Mouse (Mus musculus): Measurements from ENCODE around the gene Pdcd6ip. TPM values are rescaled to one million over a fixed set of nuclear protein-coding genes. Genes with fewer than 3 reads are reported as not detected.

The Pdcd6ip gene
- 56.3 TPM for polyA plus RNA-seq (2012; fragmentation: generic; extraction: Trizol)

GRCm38 (mm10) chr9:113707481-113708360 is at the start of gene Pdcd6ip:
TSS of gene Pdcd6ip (minus strand) at chr9:113708259.
- H3K4me3 ChIP-seq: peak within 1 kb of the TSS; percentile 66
- H3ac ChIP-seq (ENCODE audit: control insufficient read depth, insufficient read length): peak within 1 kb of the TSS; percentile 87
- H3K27me3 ChIP-seq (ENCODE audit: control insufficient read depth, insufficient read depth, insufficient read length): no peaks in the 10 kb centered on the region
- H3K4me2 ChIP-seq (ENCODE audit: low read depth): peak within 1 kb of the TSS; percentile 95
- no peaks in the 10 kb centered on the region for H3K36me3 ChIP-seq (ENCODE audit: control insufficient read depth, insufficient read depth)
- TF ChIP-seq MYOD1 (IDR thresholded peaks at IDR 0.05; ENCODE audit: control insufficient read depth in 1 of 3, insufficient read length in 2 of 3, low read depth in 2 of 3) (peak in 1 of 3 experiments; percentile 5), REST (IDR thresholded peaks at IDR 0.05; ENCODE audit: insufficient read depth, insufficient read length) (peak; percentile 42), USF1 (IDR thresholded peaks at IDR 0.05; ENCODE audit: low read depth) (peak; percentile 95), POLR2AphosphoS2 (IDR thresholded peaks at IDR 0.05; ENCODE audit: insufficient read length, low read depth) (peak; percentile 95), TCF3 (IDR thresholded peaks at IDR 0.05; ENCODE audit: insufficient read length, low read depth) (no peak), CEBPB (IDR thresholded peaks at IDR 0.05; ENCODE audit: insufficient read depth, poor library complexity, severe bottlenecking) (no peak), MYOG (IDR thresholded peaks at IDR 0.05; ENCODE audit: control insufficient read depth in 1 of 3, insufficient read depth in 1 of 3, insufficient read length in 2 of 3, low read depth in 2 of 3) (peak in 1 of 3 experiments; percentile 17), MAX (IDR thresholded peaks at IDR 0.05; ENCODE audit: low read depth) (no peak), E2F4 (IDR thresholded peaks at IDR 0.05; ENCODE audit: insufficient read depth) (no peak), TCF12 (IDR thresholded peaks at IDR 0.05; ENCODE audit: insufficient read depth, poor library complexity, severe bottlenecking) (no peak), POLR2A (IDR thresholded peaks at IDR 0.05; ENCODE audit: insufficient read length, low read depth) (peak; percentile 93), SRF (IDR thresholded peaks at IDR 0.05; ENCODE audit: control insufficient read depth, insufficient read length, low read depth) (no peak)
- peaks cover 51% of the 10 kb centered on the region for H3K79me2 ChIP-seq (ENCODE audit: control insufficient read depth, insufficient read depth)

DNA sequence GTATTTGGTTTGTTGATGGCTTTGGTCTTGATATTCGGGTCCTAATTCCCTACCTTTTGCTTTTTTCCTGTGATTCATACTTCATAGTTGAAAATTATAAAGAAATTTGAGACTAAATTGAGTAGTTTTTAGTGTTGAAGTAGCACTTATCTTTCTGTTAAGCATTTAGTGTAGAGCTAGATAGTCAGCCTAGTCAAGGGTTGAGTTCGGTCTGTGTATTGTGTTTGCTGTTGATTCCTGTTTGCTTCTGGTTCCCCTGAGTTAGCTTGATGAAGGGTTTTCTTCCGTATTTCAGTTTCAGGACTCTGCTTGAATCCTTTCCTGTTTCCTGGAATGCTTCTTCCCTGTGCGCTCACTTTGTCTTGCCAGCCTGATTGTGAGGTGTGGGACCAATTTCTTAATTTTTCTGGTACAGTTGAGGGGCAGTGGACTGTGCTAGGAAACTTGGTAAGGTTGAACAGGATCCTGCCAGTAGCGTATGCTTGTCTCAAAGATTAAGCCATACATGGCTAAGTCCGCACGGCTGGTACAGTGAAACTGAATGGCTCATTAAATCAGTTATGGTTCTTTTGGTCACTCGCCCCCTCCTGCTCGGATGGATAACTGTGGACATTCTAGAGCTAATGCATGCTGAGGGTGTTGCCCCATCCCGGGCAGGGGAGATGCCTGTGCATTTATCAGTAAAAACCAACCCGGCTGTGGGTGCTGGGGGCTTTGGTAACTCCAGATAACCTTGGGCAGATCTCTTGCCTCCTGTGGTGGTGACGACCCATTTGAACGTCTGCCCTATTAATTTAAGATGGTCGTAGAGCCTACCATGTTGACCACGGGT is 48.0 kb upstream of the Pdcd6ip start:
- no peak overlapping the region for H3K4me2 ChIP-seq (ENCODE audit: low read depth)
- no peaks in the 10 kb centered on the region for H3K36me3 ChIP-seq (ENCODE audit: control insufficient read depth, insufficient read depth)
- no peak overlapping the region for H3K4me3 ChIP-seq
- H3K79me2 ChIP-seq (ENCODE audit: control insufficient read depth, insufficient read depth): peaks cover 36% of the 10 kb centered on the region
- H3ac ChIP-seq (ENCODE audit: control insufficient read depth, insufficient read length): no peak overlapping the region
- no peak for TF ChIP-seq USF1 (IDR thresholded peaks at IDR 0.05; ENCODE audit: low read depth)
- no peak for TF ChIP-seq CEBPB (IDR thresholded peaks at IDR 0.05; ENCODE audit: insufficient read depth, poor library complexity, severe bottlenecking)
- TF ChIP-seq REST (IDR thresholded peaks at IDR 0.05; ENCODE audit: insufficient read depth, insufficient read length): no peak
- no peak for TF ChIP-seq MAX (IDR thresholded peaks at IDR 0.05; ENCODE audit: low read depth)
- no peak for TF ChIP-seq POLR2AphosphoS2 (IDR thresholded peaks at IDR 0.05; ENCODE audit: insufficient read length, low read depth)
- no peak for TF ChIP-seq MYOD1 (IDR thresholded peaks at IDR 0.05; ENCODE audit: control insufficient read depth in 1 of 3, insufficient read length in 2 of 3, low read depth in 2 of 3)
- no peak for TF ChIP-seq TCF12 (IDR thresholded peaks at IDR 0.05; ENCODE audit: insufficient read depth, poor library complexity, severe bottlenecking)
- H3K27me3 ChIP-seq (ENCODE audit: control insufficient read depth, insufficient read depth, insufficient read length): no peaks in the 10 kb centered on the region

DNA sequence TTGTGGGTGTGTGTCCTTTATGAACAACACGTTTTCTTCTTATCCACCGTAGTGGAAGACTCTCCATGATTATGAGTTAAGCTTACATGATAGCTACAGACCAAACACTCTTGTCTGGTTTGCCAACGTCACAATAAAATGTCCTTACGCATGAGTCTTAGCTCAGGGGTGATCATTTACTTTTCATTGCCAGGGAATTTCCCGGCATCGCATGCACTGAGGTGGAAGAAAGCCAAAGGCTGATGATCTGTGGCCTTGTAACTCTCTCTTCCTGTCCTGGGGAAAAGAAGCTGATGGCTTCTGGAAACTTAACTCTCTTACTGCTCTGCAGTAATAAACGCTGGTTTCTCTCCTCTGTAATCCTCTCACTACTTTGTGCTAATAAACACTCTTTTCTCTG is 41.3 kb upstream of the Pdcd6ip start:
- TF ChIP-seq TCF3 (IDR thresholded peaks at IDR 0.05; ENCODE audit: insufficient read length, low read depth): no peak
- TF ChIP-seq MYOG (IDR thresholded peaks at IDR 0.05; ENCODE audit: control insufficient read depth in 1 of 3, insufficient read depth in 1 of 3, insufficient read length in 2 of 3, low read depth in 2 of 3): no peak
- no peak for TF ChIP-seq SRF (IDR thresholded peaks at IDR 0.05; ENCODE audit: control insufficient read depth, insufficient read length, low read depth)
- no peak for TF ChIP-seq E2F4 (IDR thresholded peaks at IDR 0.05; ENCODE audit: insufficient read depth)
- TF ChIP-seq POLR2AphosphoS2 (IDR thresholded peaks at IDR 0.05; ENCODE audit: insufficient read length, low read depth): no peak
- no peak for TF ChIP-seq CEBPB (IDR thresholded peaks at IDR 0.05; ENCODE audit: insufficient read depth, poor library complexity, severe bottlenecking)
- no peak for TF ChIP-seq MAX (IDR thresholded peaks at IDR 0.05; ENCODE audit: low read depth)
- no peak for TF ChIP-seq MYOD1 (IDR thresholded peaks at IDR 0.05; ENCODE audit: control insufficient read depth in 1 of 3, insufficient read length in 2 of 3, low read depth in 2 of 3)
- TF ChIP-seq POLR2A (IDR thresholded peaks at IDR 0.05; ENCODE audit: insufficient read length, low read depth): no peak
- no peak for TF ChIP-seq TCF12 (IDR thresholded peaks at IDR 0.05; ENCODE audit: insufficient read depth, poor library complexity, severe bottlenecking)
- no peak for TF ChIP-seq USF1 (IDR thresholded peaks at IDR 0.05; ENCODE audit: low read depth)
- no peak overlapping the region for H3ac ChIP-seq (ENCODE audit: control insufficient read depth, insufficient read length)
- H3K4me2 ChIP-seq (ENCODE audit: low read depth): no peak overlapping the region
- H3K36me3 ChIP-seq (ENCODE audit: control insufficient read depth, insufficient read depth): no peaks in the 10 kb centered on the region
- H3K79me2 ChIP-seq (ENCODE audit: control insufficient read depth, insufficient read depth): peaks cover 72% of the 10 kb centered on the region
- H3K4me3 ChIP-seq: no peak overlapping the region
- no peaks in the 10 kb centered on the region for H3K27me3 ChIP-seq (ENCODE audit: control insufficient read depth, insufficient read depth, insufficient read length)

GRCm38 (mm10) chr9:113743291-113743690 is 35.2 kb upstream of the Pdcd6ip start:
- peak overlapping the region; percentile 22 for H3K4me2 ChIP-seq (ENCODE audit: low read depth)
- no peak for TF ChIP-seq POLR2A (IDR thresholded peaks at IDR 0.05; ENCODE audit: insufficient read length, low read depth)
- no peak for TF ChIP-seq USF1 (IDR thresholded peaks at IDR 0.05; ENCODE audit: low read depth)
- no peak for TF ChIP-seq MAX (IDR thresholded peaks at IDR 0.05; ENCODE audit: low read depth)
- TF ChIP-seq E2F4 (IDR thresholded peaks at IDR 0.05; ENCODE audit: insufficient read depth): no peak
- TF ChIP-seq TCF3 (IDR thresholded peaks at IDR 0.05; ENCODE audit: insufficient read length, low read depth): no peak
- TF ChIP-seq MYOD1 (IDR thresholded peaks at IDR 0.05; ENCODE audit: control insufficient read depth in 1 of 3, insufficient read length in 2 of 3, low read depth in 2 of 3): no peak
- TF ChIP-seq TCF12 (IDR thresholded peaks at IDR 0.05; ENCODE audit: insufficient read depth, poor library complexity, severe bottlenecking): no peak
- TF ChIP-seq MYOG (IDR thresholded peaks at IDR 0.05; ENCODE audit: control insufficient read depth in 1 of 3, insufficient read depth in 1 of 3, insufficient read length in 2 of 3, low read depth in 2 of 3): no peak

More at GRCm38 (mm10) chr9:113743291-113743690, 35.2 kb upstream of the Pdcd6ip start:
- Histone ChIP-seq H3K27me3 (ENCODE audit: control insufficient read depth, insufficient read depth, insufficient read length) (no peaks in the 10 kb centered on the region), H3K36me3 (ENCODE audit: control insufficient read depth, insufficient read depth) (no peaks in the 10 kb centered on the region), H3ac (ENCODE audit: control insufficient read depth, insufficient read length) (no peak overlapping the region), H3K79me2 (ENCODE audit: control insufficient read depth, insufficient read depth) (peaks cover 58% of the 10 kb centered on the region), H3K4me3 (peak overlapping the region; percentile 71)

Measured in myocyte (in vitro differentiated cells).